ENCODE assay signal across 8 mouse cellular contexts in genomic region chr13:20183512-20184238, GRCm38 (mm10).
DNase-seq lines count a peak whose midpoint lies in the region; ATAC-seq and TF ChIP-seq lines count a peak whose summit lies in the region.

No protein-coding gene starts in this region.

- WGBS in forebrain, postnatal 0 days = 6% methylated on average over 9 of the region's 9 CpGs
- WGBS in stomach, embryonic 15.5 days = 24% methylated on average over 9 of the region's 9 CpGs

- peak; percentile 44 for DNase-seq in ovary, adult 18-20 months (ENCODE audit: low spot score)
- DNase-seq in ovary, postnatal 14 days (ENCODE audit: low spot score) = no peak
- DNase-seq in brain, adult 2 months (ENCODE audit: low read depth, low spot score) = peak; percentile 84
- DNase-seq in forebrain, postnatal 0 days = peak; percentile 63
- DNase-seq in left cerebral cortex, adult 9 months (ENCODE audit: low spot score in 2 of 2) = peak; percentile 23 to 55
- DNase-seq in gastrocnemius, postnatal 10 days = no peak

- no peak overlapping the region for H3K27ac ChIP-seq in forebrain, postnatal 0 days (ENCODE audit: low read depth, low read length)
- H3K27ac ChIP-seq in stomach, embryonic 15.5 days = peak overlapping the region; percentile 9

- H3K36me3 ChIP-seq in forebrain, postnatal 0 days (ENCODE audit: insufficient read depth) = no peaks in the 10 kb centered on the region
- no peaks in the 10 kb centered on the region for H3K36me3 ChIP-seq in stomach, embryonic 15.5 days

- H3K4me2 ChIP-seq in forebrain, postnatal 0 days (ENCODE audit: low read depth) = no peak overlapping the region
- no peak overlapping the region for H3K4me2 ChIP-seq in stomach, embryonic 15.5 days

- no peaks in the 10 kb centered on the region for H3K27me3 ChIP-seq in forebrain, postnatal 0 days (ENCODE audit: insufficient read depth, low read length)
- H3K27me3 ChIP-seq in stomach, embryonic 15.5 days (replicated peaks) = no peaks in the 10 kb centered on the region

- peak; percentile 64 for TF ChIP-seq CTCF in forebrain, postnatal 0 days (IDR thresholded peaks at IDR 0.05; ENCODE audit: low read depth)

- H3K9ac ChIP-seq in forebrain, postnatal 0 days = no peak overlapping the region
- no peak overlapping the region for H3K9ac ChIP-seq in stomach, embryonic 15.5 days

- ATAC-seq in forebrain, postnatal 0 days = peak; percentile 78
- 0 out of 2 replicates have a peak, but pooled peaks have one; percentile 8 for ATAC-seq in megakaryocyte, adult 5-6 weeks (ENCODE audit: poor library complexity, severe bottlenecking)
- peak; percentile 53; the same call in 1 of the 2 replicates for ATAC-seq in stomach, embryonic 15.5 days (ENCODE audit: insufficient read depth, low FRiP score, low read depth)

- H3K9me3 ChIP-seq in forebrain, postnatal 0 days (ENCODE audit: low read length) = no peaks in the 10 kb centered on the region
- H3K9me3 ChIP-seq in stomach, embryonic 15.5 days = no peaks in the 10 kb centered on the region

- H3K4me1 ChIP-seq in forebrain, postnatal 0 days (ENCODE audit: insufficient read depth) = peaks cover 10% of the 10 kb centered on the region; the same call in 1 of the 2 replicates
- peaks cover 13% of the 10 kb centered on the region; the same call in 1 of the 2 replicates for H3K4me1 ChIP-seq in stomach, embryonic 15.5 days

- H3K4me3 ChIP-seq in forebrain, postnatal 0 days (ENCODE audit: low read depth, low read length) = no peak overlapping the region
- no peak overlapping the region for H3K4me3 ChIP-seq in stomach, embryonic 15.5 days (replicated peaks)

Comparison
In these comparisons a context has a peak if more than half of its experiments do, and no peak if none do; other contexts are left out.
1. DNase-seq: peak in ovary, adult 18-20 months (single experiment), brain, adult 2 months (single experiment), forebrain, postnatal 0 days (single experiment) and left cerebral cortex, adult 9 months (2 of 2); none in ovary, postnatal 14 days (single experiment) and gastrocnemius, postnatal 10 days (single experiment).
2. ATAC-seq: peak in every context shown above with its lines; median percentile 78 in forebrain, postnatal 0 days; 53 in stomach, embryonic 15.5 days; 8 in megakaryocyte, adult 5-6 weeks.